Mouse (Mus musculus) lung, postnatal 10 days (tissue): ENCODE results near the gene Lrrc58.

ENCODE experiments used
- DNase-seq: peaks from one replicate; pipeline ENCODE4 v3.0.0; 2021

The Lrrc58 gene

GRCm38 (mm10) chr16:37867791-37868505 is at the start of gene Lrrc58:
TSS of gene Lrrc58 (plus strand) at chr16:37868389.
- peak; percentile 90 for DNase-seq

GRCm38 (mm10) chr16:37823949-37824348 is 44.2 kb upstream of the Lrrc58 start:
- no peak for DNase-seq

DNA sequence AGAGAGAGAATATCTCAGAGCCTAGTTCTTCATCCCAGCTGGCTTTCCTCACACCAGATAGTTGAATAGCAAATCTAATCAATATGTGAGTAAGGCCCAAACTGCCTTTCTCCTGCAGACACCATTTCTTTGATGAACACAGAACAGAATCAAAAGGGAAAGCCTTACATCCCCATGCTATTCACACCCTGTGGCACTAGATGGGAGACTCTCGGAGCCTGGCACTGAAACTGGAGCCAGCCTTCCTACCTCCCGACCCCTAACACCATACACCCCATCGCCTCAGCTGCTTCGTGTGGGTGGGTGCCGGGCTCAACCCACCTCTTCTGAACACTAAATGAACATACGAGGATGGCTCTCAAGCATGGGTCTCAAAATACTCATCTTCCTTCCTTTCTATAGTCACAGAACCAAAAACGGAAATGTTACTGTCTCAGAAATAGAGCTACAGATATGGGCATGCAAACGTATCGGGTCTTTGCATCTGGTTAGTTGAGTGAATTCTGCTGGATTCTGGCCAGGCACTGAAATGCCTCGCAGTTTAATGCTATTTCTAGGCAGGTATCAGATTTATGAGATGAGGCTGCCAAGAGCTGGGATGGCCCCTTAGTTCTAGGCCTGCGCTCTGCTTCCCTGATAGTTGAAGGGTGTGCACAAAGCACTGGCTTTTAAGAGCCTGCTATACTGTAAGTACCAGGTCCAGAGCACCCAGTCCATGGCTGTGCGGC is 43.2 kb upstream of the Lrrc58 start:
- no peak for DNase-seq

- DNase-seq = no peak
Measured at GRCm38 (mm10) chr16:37826286-37826685, 41.9 kb upstream of the Lrrc58 start.

GRCm38 (mm10) chr16:37831041-37831440 is 37.1 kb upstream of the Lrrc58 start:
- peak; percentile 19 for DNase-seq

- no peak for DNase-seq
Measured at GRCm38 (mm10) chr16:37837571-37837970, 30.6 kb upstream of the Lrrc58 start.

DNA sequence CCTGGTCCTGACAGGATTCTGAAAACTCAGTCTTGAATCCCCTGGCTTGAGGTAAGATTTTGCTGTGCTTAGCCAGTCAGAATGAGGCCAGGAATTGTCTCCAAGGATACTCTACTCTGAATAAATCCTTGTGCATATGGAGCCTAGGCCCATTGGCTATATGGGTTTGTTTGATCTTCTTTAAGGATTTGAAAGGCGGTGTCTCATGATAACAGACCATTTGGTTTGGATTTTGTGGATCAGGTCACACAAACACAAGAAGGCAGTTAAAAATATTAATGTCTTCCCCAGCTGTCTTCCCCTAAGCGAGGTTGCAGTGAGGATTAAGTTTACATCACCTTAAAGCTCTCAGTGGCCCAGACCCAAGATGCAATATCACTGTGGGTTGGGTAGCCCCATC is 25.8 kb upstream of the Lrrc58 start:
- no peak for DNase-seq

DNA sequence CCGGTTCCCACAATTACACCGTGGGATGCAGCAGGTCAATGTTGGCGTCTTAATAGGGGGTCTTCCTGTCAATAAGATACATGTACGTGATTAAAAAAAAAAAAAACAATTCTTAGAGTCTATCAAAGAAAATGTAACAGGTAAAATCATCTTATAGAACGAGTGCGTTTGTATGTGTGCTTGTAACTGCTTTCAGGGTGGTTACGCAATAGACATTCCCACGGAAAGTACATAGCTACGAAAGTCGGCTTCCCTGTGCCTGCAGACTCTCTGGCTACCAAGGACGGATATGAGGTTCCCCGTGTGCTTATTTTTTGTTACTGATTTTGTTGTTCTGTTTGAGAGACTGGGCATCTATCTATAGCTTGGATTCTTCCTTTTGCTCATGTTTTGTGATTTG is 24.4 kb upstream of the Lrrc58 start:
- no peak for DNase-seq

GRCm38 (mm10) chr16:37845202-37845925 is 22.8 kb upstream of the Lrrc58 start:
- DNase-seq = no peak

DNA sequence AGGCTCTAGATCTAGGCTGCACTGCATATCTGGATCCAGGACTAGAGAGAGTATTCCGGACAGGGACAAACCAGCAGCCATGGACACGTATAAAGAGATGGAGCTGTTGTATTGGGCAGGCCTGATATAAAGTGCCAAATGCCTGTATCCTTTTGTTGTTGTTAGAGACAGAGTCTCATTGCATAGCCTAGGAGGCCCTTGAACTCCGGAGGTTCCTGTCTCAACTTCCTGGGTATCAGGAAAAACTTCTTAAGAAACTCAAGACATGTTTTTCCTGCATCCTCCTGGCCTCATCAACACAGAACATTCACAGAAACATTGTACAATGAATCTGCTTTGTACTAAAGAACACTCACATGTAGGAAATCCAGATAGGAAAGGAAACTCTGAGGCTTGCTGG is 21.1 kb upstream of the Lrrc58 start:
- no peak for DNase-seq

DNA sequence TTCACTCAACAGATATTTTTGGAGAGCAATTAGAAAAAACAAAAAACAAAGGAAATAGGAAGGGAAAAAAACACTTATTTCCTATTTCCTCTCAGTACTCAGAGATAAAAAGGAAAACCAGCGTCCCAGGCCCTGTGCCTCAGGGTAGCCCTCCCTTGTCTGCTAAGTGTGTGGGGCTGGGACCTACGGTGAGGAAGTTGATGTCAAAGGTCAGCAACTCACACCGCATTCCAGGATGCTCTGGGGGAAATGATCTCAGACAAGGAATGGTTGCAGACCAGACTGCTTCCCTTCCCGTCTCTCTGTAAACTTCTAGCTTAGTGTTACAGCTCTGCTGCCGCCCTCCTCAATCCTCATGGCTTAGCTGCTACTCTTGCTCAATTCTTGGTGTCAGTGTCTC is 16.8 kb upstream of the Lrrc58 start:
- peak; percentile 71 for DNase-seq

DNA sequence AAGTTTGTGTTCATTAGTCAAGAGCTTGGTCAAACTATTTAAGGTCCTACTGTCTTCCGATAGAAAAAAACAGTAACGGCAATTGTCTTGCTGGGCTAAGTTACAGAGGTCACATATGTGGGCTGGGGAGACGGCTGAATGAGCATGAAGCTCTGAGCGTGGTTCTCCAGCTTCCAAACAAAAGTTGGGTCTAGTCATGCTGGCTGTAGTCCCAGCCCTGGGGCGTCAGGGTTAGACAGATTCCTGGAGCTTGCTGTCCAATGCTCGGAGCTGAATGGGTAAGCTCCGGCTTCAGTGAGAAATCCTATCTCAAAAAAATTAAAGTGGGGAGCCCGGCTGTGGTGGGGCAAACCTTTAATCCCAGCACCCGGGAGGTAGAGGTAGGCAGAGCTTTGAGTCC is 14.9 kb upstream of the Lrrc58 start:
- DNase-seq = no peak

DNA sequence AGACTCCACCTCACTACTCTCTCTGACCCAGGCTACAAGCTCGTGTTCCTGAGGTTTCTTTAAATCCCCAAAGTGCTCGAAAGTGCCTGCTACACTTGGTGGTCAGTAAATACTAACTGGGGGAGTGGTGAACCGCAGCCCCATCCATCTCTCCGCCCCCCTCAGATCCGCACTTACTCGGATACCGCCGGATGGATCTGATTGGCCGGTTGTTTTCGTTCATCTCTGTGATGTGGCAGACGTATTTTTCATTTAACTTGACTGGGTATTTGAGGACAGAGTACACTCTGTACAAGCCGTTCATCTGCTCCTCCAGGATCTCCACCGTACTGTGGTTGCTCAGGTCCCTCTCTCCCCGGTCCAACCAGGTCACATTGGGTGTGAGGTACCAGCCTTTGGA is 14.1 kb upstream of the Lrrc58 start:
- no peak for DNase-seq

GRCm38 (mm10) chr16:37854593-37854992 is 13.6 kb upstream of the Lrrc58 start:
- DNase-seq = no peak

DNA sequence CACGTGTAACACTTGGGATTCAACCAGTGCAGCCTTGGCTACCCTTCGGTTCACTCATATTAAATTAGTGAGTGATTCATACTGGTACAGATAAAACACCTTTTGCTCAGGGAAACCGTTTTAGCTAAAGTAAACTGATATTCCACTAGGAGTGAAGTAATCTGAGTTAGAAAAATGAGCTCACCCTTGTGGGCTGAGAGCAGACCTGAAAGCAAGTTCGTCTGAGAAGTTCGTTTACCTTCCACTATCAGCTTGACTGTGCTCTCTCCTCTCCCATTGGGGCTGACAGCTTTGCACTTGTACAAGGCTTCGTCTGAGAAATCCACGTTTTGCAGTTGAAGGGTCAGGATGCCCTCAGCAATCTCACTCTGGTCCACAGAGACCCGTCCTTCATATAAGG is 12.6 kb upstream of the Lrrc58 start:
- DNase-seq = no peak

DNA sequence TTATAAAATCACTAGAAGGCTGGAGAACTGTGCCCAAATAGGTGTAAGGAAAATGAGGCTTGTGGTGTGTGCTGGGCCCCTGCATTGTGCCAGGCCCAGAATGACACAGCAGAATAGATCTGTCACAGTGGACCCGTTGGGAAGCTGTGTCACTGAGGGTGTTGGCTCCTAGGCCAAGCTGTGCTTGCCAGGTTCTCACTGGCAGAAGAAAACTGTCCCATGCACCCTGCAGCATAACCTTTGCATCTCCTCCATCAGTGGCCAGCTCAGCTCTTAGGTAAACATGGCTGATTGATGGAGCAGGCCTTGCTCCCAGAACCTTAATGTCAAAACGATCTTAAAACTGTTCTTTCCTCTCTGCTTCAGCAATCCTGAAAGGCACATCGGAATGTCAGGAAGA is 11.9 kb upstream of the Lrrc58 start:
- DNase-seq = no peak

DNA sequence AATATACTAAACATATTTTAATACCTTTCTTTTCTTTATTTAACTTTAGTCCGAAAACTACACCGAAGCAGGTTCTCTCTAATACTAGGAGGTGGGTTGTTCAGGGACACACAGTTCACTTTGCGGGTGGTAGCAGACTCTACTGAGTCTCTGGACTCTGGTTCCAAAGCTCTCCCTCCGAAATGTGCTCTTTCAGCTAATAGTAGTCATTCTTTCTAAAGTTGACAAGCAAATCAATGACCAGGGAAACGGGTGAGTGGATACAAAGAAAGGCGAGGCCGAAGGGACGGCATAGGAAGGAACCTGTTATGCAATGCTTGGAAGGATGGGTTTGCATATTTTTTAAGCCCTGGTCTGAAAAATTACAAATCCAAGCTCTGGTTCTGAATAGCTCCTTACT is 10.7 kb upstream of the Lrrc58 start:
- DNase-seq = no peak

DNA sequence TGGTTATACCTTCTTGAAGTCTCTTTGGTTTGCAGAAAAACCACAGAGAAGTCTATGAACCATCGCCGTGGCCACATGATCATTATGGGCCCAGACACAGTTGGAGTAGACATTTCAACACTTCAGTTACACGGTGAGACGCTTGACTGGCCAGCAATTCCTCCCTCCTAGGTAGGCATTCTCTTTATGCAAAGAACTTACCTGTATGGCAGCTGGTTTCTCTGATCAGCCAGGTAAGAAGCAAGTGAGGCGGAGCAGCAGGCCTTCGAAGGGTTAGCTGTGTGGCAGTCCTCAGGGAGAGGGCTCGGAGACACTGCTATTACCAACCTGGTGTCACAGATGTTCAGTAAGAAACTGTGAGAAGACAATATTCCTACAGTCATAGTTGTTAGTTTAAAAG is 8.0 kb upstream of the Lrrc58 start:
- no peak for DNase-seq

DNA sequence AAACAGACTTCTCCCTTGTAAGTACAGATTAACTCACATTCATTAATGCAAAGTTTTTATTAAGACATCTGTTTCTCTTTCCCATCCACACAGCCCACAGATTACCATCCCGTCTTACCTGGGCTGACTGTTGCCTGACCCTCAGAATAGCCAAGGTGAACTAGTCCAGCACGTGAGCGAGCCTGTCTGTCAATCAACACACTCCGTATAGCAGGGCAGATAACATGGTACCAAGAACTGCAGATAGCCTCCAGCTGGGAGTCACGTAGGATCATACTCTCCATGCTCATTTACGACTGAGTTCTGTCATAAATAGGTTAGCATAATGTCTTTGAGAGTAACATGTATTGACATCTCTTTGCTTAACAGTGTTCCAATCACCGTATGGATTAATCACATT is 7.2 kb upstream of the Lrrc58 start, which contains the start of gene Gm36028:
Gene Gm36028, minus strand, starts transcription at position 118 of the 400 bp plus-strand sequence.
- no peak for DNase-seq

DNA sequence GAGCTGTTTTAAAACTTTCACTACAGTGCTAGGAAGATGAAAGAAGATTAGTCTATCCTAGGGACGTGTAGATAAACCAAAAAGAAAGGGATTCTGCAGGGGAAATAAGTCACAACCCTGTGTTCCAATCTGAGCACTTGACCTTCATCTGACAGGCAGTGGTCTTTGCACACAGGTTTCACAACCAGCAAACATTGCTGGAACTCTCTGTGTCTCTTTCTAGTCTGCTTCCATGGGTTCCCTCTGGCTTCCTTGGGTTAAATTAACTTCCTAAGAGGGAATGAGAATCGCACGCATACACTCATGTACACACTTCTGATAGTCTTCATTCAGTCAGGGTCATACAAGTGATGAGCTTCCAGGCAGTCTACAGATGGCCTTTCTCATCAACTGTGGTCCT is 4.3 kb upstream of the Lrrc58 start:
- DNase-seq = no peak

DNA sequence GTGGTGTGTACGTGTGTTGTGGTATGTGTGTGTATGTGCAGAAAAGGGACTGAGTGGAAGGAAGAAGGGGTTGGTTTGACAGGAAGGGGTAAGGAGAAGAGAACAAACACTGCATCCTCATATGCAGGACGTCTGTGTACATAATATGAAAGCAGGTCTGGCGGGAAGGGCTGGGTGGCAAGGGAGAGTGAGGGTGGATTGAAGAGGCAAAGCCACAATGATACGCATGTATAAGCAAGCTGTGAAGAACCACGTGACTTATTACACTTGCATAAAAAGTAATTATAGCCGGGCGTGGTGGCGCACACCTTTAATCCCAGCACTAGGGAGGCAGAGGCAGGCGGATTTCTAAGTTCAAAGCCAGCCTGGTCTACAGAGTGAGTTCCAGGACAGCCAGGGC is 2.3 kb upstream of the Lrrc58 start:
- no peak for DNase-seq

DNA sequence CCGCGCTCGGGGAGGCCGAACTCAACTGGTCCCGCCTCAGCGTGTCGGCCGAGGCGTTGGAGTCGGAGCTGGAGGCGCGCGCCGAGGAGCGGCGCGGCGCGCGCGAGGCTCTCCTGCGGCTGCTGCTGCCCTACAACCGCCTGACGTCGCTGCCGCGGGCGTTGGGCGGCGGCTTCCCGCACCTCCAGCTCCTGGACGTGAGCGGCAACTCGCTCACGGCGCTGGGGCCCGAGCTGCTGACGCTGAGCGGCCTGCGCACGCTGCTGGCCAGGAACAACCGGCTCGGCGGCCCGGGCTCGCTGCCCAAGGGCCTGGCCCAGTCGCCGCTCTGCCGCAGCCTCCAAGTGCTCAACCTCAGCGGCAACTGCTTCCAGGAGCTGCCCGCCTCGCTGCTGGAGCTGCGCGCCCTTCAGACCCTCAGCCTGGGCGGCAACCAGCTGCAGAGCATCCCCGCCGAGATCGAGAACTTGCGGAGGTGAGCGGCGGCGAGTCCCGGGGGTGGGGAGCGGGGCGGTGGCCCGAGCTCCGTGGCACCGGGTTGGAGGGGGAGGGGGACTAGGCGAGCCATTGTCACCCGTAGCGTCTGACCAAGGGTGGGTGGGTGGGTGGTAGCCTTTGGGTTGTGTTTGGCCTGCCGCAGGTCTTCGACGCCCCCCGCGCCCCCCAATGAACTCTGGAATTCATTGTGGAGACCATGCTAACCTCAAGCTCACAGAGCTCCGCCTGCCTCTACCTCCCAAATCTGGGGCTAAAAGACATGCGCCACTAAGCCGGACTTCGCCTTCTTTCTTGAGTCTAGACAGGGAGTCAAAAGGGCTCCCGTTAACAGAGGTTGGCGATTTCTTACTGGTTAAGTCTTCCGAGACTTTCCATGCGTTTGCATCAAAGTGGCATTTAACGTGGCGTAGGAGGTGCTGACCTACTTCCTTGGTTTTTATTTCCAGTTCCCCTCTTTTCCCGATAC is 599 bp downstream of the Lrrc58 start:
- DNase-seq = peak; percentile 54
